Mouse (Mus musculus): ENCODE data around the gene 4930568D16Rik.

- TF ChIP-seq CTCF (conservative IDR thresholded peaks at IDR 0.05; ENCODE audit: insufficient read depth, insufficient read length, low read depth, low read length): no peak
- no peak for TF ChIP-seq POLR2A (IDR thresholded peaks at IDR 0.05; ENCODE audit: low read depth, low read length)
Measured at GRCm38 (mm10) chr2:35338036-35338435, 29.5 kb downstream of the 4930568D16Rik start.

Data from kidney, adult 2 months (tissue).